Mouse (Mus musculus) testis, adult 2 months (tissue): Measurements from ENCODE around the gene Gm20517.

ENCODE experiments used
- CTCF ChIP-seq: fragments of 200-500 bp; IDR thresholded peaks from 2 replicates; pipeline ENCODE4 v1.5.1; 2012; ENCODE audit warnings: low read depth, mild to moderate bottlenecking, inconsistent platforms, low read length, moderate library complexity; ENCODE audit not compliant: control insufficient read depth, insufficient read depth, insufficient replicate concordance
- POLR2A ChIP-seq: fragments of 200-500 bp; IDR thresholded peaks from 2 replicates; pipeline ENCODE4 v1.6.1; 2012; ENCODE audit warnings: low read depth, mild to moderate bottlenecking, inconsistent platforms, low read length, moderate library complexity; ENCODE audit not compliant: control insufficient read depth

DNA sequence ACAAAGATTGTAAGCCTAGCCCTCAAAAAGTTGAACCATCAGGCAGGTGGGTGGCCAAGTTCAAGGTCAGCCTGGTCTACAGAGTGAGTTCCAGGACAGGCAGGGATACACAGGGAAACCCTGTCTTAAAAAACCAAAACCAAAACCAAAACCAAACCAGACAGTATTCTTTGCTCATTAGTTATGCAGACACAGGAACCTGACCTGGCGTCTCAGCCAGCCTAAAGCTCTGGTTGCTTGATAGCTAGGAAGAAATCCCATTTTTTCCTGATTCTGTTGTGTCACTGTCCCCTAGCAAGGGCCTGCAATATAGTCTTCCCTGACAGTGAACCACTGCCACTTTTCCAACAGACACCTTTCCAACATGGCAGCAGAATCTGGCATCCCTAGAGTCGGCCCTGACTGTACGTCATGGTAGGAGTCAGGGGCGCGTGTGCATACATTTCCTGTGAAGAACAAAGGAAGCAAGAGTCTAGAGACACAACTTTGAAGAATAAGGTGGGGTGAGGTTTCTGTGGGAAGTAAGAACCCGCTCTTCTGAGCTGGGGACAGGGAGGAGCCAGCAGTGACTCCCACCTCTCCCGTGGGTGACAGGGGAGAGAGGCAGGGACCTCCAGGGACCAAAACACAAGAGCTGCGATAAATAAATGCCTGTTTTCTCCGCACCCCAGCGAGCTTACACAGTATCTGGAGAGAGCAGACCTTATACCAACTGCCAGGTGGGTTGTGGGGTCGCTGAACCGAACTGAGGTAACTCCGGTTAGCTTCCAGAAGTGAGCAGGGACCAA, 10.6 kb upstream of the Gm20517 start:
- TF ChIP-seq CTCF: no peak
- TF ChIP-seq POLR2A: no peak
